In genomic region chr3:85195068-85195481, GRCm38 (mm10) we compare ENCODE assay signal across 8 mouse cellular contexts.
DNase-seq lines count a peak whose midpoint lies in the region; ATAC-seq and TF ChIP-seq lines count a peak whose summit lies in the region.

No protein-coding gene starts in this region.

- DNase-seq in kidney, postnatal 10 days: peak; percentile 17
- no peak for DNase-seq in cerebellum, adult 11 months
- DNase-seq in layer of hippocampus, postnatal 25 days (ENCODE audit: extremely low spot score in 1 of 2, low spot score in 1 of 2): no peak
- DNase-seq in layer of hippocampus, adult 2 months (ENCODE audit: low spot score in 2 of 2): no peak

- no peak overlapping the region for H3K9ac ChIP-seq in hindbrain, embryonic 12.5 days
- no peak overlapping the region for H3K9ac ChIP-seq in hindbrain, embryonic 13.5 days
- H3K9ac ChIP-seq in heart, embryonic 11.5 days (ENCODE audit: low read depth, low read length): no peak overlapping the region

- H3K4me1 ChIP-seq in hindbrain, embryonic 12.5 days: no peaks in the 10 kb centered on the region
- no peaks in the 10 kb centered on the region for H3K4me1 ChIP-seq in hindbrain, embryonic 13.5 days (replicated peaks)
- H3K4me1 ChIP-seq in heart, embryonic 11.5 days (ENCODE audit: control insufficient read depth, insufficient read depth, low read length): no peaks in the 10 kb centered on the region

- no peak for ATAC-seq in hindbrain, embryonic 12.5 days (ENCODE audit: low FRiP score)
- no peak for ATAC-seq in hindbrain, embryonic 13.5 days (ENCODE audit: low FRiP score)
- ATAC-seq in heart, embryonic 11.5 days (replicated peaks; ENCODE audit: insufficient number of reproducible peaks, low FRiP score, low TSS enrichment): no peak
- peak; percentile 96 for ATAC-seq in megakaryocyte progenitor cell, adult 5-6 weeks (replicated peaks; ENCODE audit: poor library complexity)

- H3K9me3 ChIP-seq in hindbrain, embryonic 12.5 days (replicated peaks): no peaks in the 10 kb centered on the region
- H3K9me3 ChIP-seq in hindbrain, embryonic 13.5 days: no peaks in the 10 kb centered on the region
- no peaks in the 10 kb centered on the region for H3K9me3 ChIP-seq in heart, embryonic 11.5 days (replicated peaks; ENCODE audit: control insufficient read depth, low read length)

- H3K27me3 ChIP-seq in hindbrain, embryonic 12.5 days: no peaks in the 10 kb centered on the region
- no peaks in the 10 kb centered on the region for H3K27me3 ChIP-seq in hindbrain, embryonic 13.5 days
- H3K27me3 ChIP-seq in heart, embryonic 11.5 days (ENCODE audit: control insufficient read depth, insufficient read depth, low read length): no peaks in the 10 kb centered on the region

- H3K4me2 ChIP-seq in hindbrain, embryonic 12.5 days (replicated peaks): no peak overlapping the region
- no peak overlapping the region for H3K4me2 ChIP-seq in hindbrain, embryonic 13.5 days
- H3K4me2 ChIP-seq in heart, embryonic 11.5 days: peak overlapping the region; percentile 30; the same call in 1 of the 2 replicates

- no peak for TF ChIP-seq CTCF in layer of hippocampus, adult 2 months (conservative IDR thresholded peaks at IDR 0.05)

- no peak overlapping the region for H3K27ac ChIP-seq in hindbrain, embryonic 12.5 days
- no peak overlapping the region for H3K27ac ChIP-seq in hindbrain, embryonic 13.5 days
- no peak overlapping the region for H3K27ac ChIP-seq in heart, embryonic 11.5 days (ENCODE audit: low read depth, low read length)
- no peak overlapping the region for H3K27ac ChIP-seq in layer of hippocampus, adult 2 months

- H3K4me3 ChIP-seq in hindbrain, embryonic 12.5 days: 0 out of 2 replicates have a peak overlapping the region, but pooled peaks have one; percentile 0
- H3K4me3 ChIP-seq in hindbrain, embryonic 13.5 days: no peak overlapping the region
- H3K4me3 ChIP-seq in heart, embryonic 11.5 days (ENCODE audit: low read depth, low read length): no peak overlapping the region
- H3K4me3 ChIP-seq in layer of hippocampus, adult 2 months: no peak overlapping the region

- no peaks in the 10 kb centered on the region for H3K36me3 ChIP-seq in hindbrain, embryonic 12.5 days
- H3K36me3 ChIP-seq in hindbrain, embryonic 13.5 days: no peaks in the 10 kb centered on the region
- H3K36me3 ChIP-seq in heart, embryonic 11.5 days (ENCODE audit: control insufficient read depth, insufficient read depth, low read length): no peaks in the 10 kb centered on the region

- WGBS in hindbrain, embryonic 12.5 days: 59% methylated on average over 8 of the region's 8 CpGs
- WGBS in hindbrain, embryonic 13.5 days: 62% methylated on average over 8 of the region's 8 CpGs
- 40% methylated on average over 8 of the region's 8 CpGs for WGBS in heart, embryonic 11.5 days (ENCODE audit: insufficient replicate concordance)
